Mouse (Mus musculus): Measurements from ENCODE around the gene Kif17.
"Not testable (repeated sequence)": the region's sequence is repeated elsewhere in the genome, so short reads cannot be mapped to it uniquely, and the experiment has no call there.

The Kif17 gene

GRCm38 (mm10) chr4:138313021-138313420, 62.8 kb downstream of the Kif17 start:
- no peak for DNase-seq (ENCODE audit: low read depth in 1 of 2, low spot score in 2 of 2)

GRCm38 (mm10) chr4:138313795-138314194, 63.6 kb downstream of the Kif17 start:
- DNase-seq (ENCODE audit: low read depth in 1 of 2, low spot score in 2 of 2), result no peak

- DNase-seq (ENCODE audit: low read depth in 1 of 2, low spot score in 2 of 2), result no peak
These were observed 65.5 kb downstream of the Kif17 start for GRCm38 (mm10) chr4:138315781-138316180.

- no peak for DNase-seq (ENCODE audit: low read depth in 1 of 2, low spot score in 2 of 2)
These were observed 66.1 kb downstream of the Kif17 start for GRCm38 (mm10) chr4:138316369-138316768.

GRCm38 (mm10) chr4:138318509-138319266, 68.5 kb downstream of the Kif17 start:
- DNase-seq (ENCODE audit: low read depth in 1 of 2, low spot score in 2 of 2), result peak in 1 of 2 experiments; percentile 45

GRCm38 (mm10) chr4:138319508-138319907, 69.3 kb downstream of the Kif17 start:
- DNase-seq (ENCODE audit: low read depth in 1 of 2, low spot score in 2 of 2), result peak; percentile 53 to 79

GRCm38 (mm10) chr4:138320711-138321110, 70.5 kb downstream of the Kif17 start:
- DNase-seq (ENCODE audit: low read depth in 1 of 2, low spot score in 2 of 2), result no peak

- DNase-seq (ENCODE audit: low read depth in 1 of 2, low spot score in 2 of 2), result no peak
These were observed 71.3 kb downstream of the Kif17 start for GRCm38 (mm10) chr4:138321488-138321887.

- DNase-seq (ENCODE audit: low read depth in 1 of 2, low spot score in 2 of 2), result no peak
These were observed 72.5 kb downstream of the Kif17 start for GRCm38 (mm10) chr4:138322692-138323091.

GRCm38 (mm10) chr4:138323753-138324152, 73.5 kb downstream of the Kif17 start:
- DNase-seq (ENCODE audit: low read depth in 1 of 2, low spot score in 2 of 2), result no peak

GRCm38 (mm10) chr4:138324451-138324850, 74.2 kb downstream of the Kif17 start:
- DNase-seq (ENCODE audit: low read depth in 1 of 2, low spot score in 2 of 2), result no peak

- DNase-seq (ENCODE audit: low read depth in 1 of 2, low spot score in 2 of 2), result peak; percentile 85 to 90
These were observed 75.3 kb downstream of the Kif17 start for GRCm38 (mm10) chr4:138325466-138326076.

GRCm38 (mm10) chr4:138326077-138326695, 76.0 kb downstream of the Kif17 start, which contains the start of gene Pink1:
Gene Pink1 (minus strand): TSS chr4:138326307.
- DNase-seq (ENCODE audit: low read depth in 1 of 2, low spot score in 2 of 2), result peak; percentile 67 to 85

GRCm38 (mm10) chr4:138327155-138327554, 76.9 kb downstream of the Kif17 start:
- not testable (repeated sequence) for DNase-seq (ENCODE audit: low read depth in 1 of 2, low spot score in 2 of 2)

- no peak for DNase-seq (ENCODE audit: low read depth in 1 of 2, low spot score in 2 of 2)
These were observed 77.7 kb downstream of the Kif17 start for GRCm38 (mm10) chr4:138327891-138328470.

GRCm38 (mm10) chr4:138330264-138330671, 80.0 kb downstream of the Kif17 start:
- DNase-seq (ENCODE audit: low read depth in 1 of 2, low spot score in 2 of 2), result no peak

- no peak for DNase-seq (ENCODE audit: low read depth in 1 of 2, low spot score in 2 of 2)
These were observed 81.4 kb downstream of the Kif17 start for GRCm38 (mm10) chr4:138331647-138332046.

- no peak for DNase-seq (ENCODE audit: low read depth in 1 of 2, low spot score in 2 of 2)
These were observed 82.9 kb downstream of the Kif17 start for GRCm38 (mm10) chr4:138333135-138333534.

GRCm38 (mm10) chr4:138335036-138335435, 84.8 kb downstream of the Kif17 start:
- no peak for DNase-seq (ENCODE audit: low read depth in 1 of 2, low spot score in 2 of 2)

GRCm38 (mm10) chr4:138335648-138336047, 85.4 kb downstream of the Kif17 start:
- no peak for DNase-seq (ENCODE audit: low read depth in 1 of 2, low spot score in 2 of 2)

GRCm38 (mm10) chr4:138336876-138337275, 86.6 kb downstream of the Kif17 start:
- no peak for DNase-seq (ENCODE audit: low read depth in 1 of 2, low spot score in 2 of 2)

GRCm38 (mm10) chr4:138337341-138337740, 87.1 kb downstream of the Kif17 start:
- DNase-seq (ENCODE audit: low read depth in 1 of 2, low spot score in 2 of 2), result no peak

Data from monocyte, adult 2 months (primary cell).